Mouse (Mus musculus): ENCODE measurements around the gene Sirt1. TPM values are rescaled to one million over a fixed set of nuclear protein-coding genes. Genes with fewer than 3 reads are reported as not detected.

Sirt1 gene
- polyA plus RNA-seq, 1 experiment from 2014 or later = 4.9 TPM

- H3K27ac ChIP-seq = no peak overlapping the region
- H3K36me3 ChIP-seq = no peaks in the 10 kb centered on the region
- DNase-seq (ENCODE audit: low spot score) = no peak
- H3K9me3 ChIP-seq = no peaks in the 10 kb centered on the region
- H3K4me3 ChIP-seq = no peak overlapping the region
- no peaks in the 10 kb centered on the region; the same call in 1 of the 2 replicates for H3K27me3 ChIP-seq (ENCODE audit: insufficient read depth, poor library complexity, severe bottlenecking)
- no peaks in the 10 kb centered on the region; the same call in 1 of the 2 replicates for H3K4me1 ChIP-seq (replicated peaks)
- WGBS = 92% methylated on average over 3 of the region's 3 CpGs
Observed at GRCm38 (mm10) chr10:63344751-63345150, 36.8 kb downstream of the Sirt1 start.

GRCm38 (mm10) chr10:63341351-63341750 is 40.2 kb downstream of the Sirt1 start:
- no peak overlapping the region for H3K4me3 ChIP-seq
- peaks cover 1% of the 10 kb centered on the region; the same call in 1 of the 2 replicates for H3K36me3 ChIP-seq
- no peak for DNase-seq (ENCODE audit: low spot score)
- no peak overlapping the region for H3K27ac ChIP-seq
- WGBS = 85% methylated on average over 2 of the region's 2 CpGs
- no peaks in the 10 kb centered on the region; the same call in 1 of the 2 replicates for H3K27me3 ChIP-seq (ENCODE audit: insufficient read depth, poor library complexity, severe bottlenecking)
- no peaks in the 10 kb centered on the region for H3K9me3 ChIP-seq
- H3K4me1 ChIP-seq (replicated peaks) = peaks cover 19% of the 10 kb centered on the region

- no peaks in the 10 kb centered on the region for H3K9me3 ChIP-seq
- WGBS = under 1% methylated on average over 71 of the region's 74 CpGs
- H3K4me3 ChIP-seq = peak overlapping the region; percentile 76
- H3K27me3 ChIP-seq (ENCODE audit: insufficient read depth, poor library complexity, severe bottlenecking) = no peaks in the 10 kb centered on the region; the same call in 1 of the 2 replicates
- H3K36me3 ChIP-seq = peaks cover 23% of the 10 kb centered on the region
- peak; percentile 90 for DNase-seq (ENCODE audit: low spot score)
- H3K4me1 ChIP-seq (replicated peaks) = peaks cover 24% of the 10 kb centered on the region
- peak overlapping the region; percentile 97 for H3K27ac ChIP-seq
Observed at GRCm38 (mm10) chr10:63338914-63339643, 42.4 kb downstream of the Sirt1 start.

GRCm38 (mm10) chr10:63337951-63338836 is 43.3 kb downstream of the Sirt1 start:
- peak overlapping the region; percentile 97 for H3K27ac ChIP-seq
- H3K9me3 ChIP-seq = no peaks in the 10 kb centered on the region
- WGBS = 2% methylated on average over 105 of the region's 113 CpGs
- peaks cover 24% of the 10 kb centered on the region for H3K4me1 ChIP-seq (replicated peaks)
- H3K27me3 ChIP-seq (ENCODE audit: insufficient read depth, poor library complexity, severe bottlenecking) = no peaks in the 10 kb centered on the region; the same call in 1 of the 2 replicates
- H3K36me3 ChIP-seq = peaks cover 32% of the 10 kb centered on the region
- DNase-seq (ENCODE audit: low spot score) = peak; percentile 68
- H3K4me3 ChIP-seq = peak overlapping the region; percentile 76

GRCm38 (mm10) chr10:63337326-63337725 is 44.2 kb downstream of the Sirt1 start:
- DNase-seq (ENCODE audit: low spot score) = no peak
- H3K4me3 ChIP-seq = peak overlapping the region; percentile 76
- H3K27me3 ChIP-seq (ENCODE audit: insufficient read depth, poor library complexity, severe bottlenecking) = no peaks in the 10 kb centered on the region; the same call in 1 of the 2 replicates

GRCm38 (mm10) chr10:63336901-63337300 is 44.6 kb downstream of the Sirt1 start:
- no peaks in the 10 kb centered on the region; the same call in 1 of the 2 replicates for H3K27me3 ChIP-seq (ENCODE audit: insufficient read depth, poor library complexity, severe bottlenecking)
- no peak overlapping the region for H3K27ac ChIP-seq
- 54% methylated on average over 13 of the region's 13 CpGs for WGBS
- H3K4me1 ChIP-seq (replicated peaks) = peaks cover 24% of the 10 kb centered on the region
- DNase-seq (ENCODE audit: low spot score) = peak; percentile 7
- peaks cover 44% of the 10 kb centered on the region for H3K36me3 ChIP-seq
- peak overlapping the region; percentile 76 for H3K4me3 ChIP-seq
- H3K9me3 ChIP-seq = no peaks in the 10 kb centered on the region

More at GRCm38 (mm10) chr10:63337326-63337725, 44.2 kb downstream of the Sirt1 start:
- WGBS = 37% methylated on average over 5 of the region's 5 CpGs
- Histone ChIP-seq H3K4me1 (replicated peaks) (peaks cover 24% of the 10 kb centered on the region), H3K27ac (no peak overlapping the region), H3K36me3 (peaks cover 40% of the 10 kb centered on the region), H3K9me3 (no peaks in the 10 kb centered on the region)

- no peaks in the 10 kb centered on the region for H3K4me1 ChIP-seq (replicated peaks)
- no peak overlapping the region for H3K4me3 ChIP-seq
- DNase-seq (ENCODE audit: low spot score) = no peak
- H3K27me3 ChIP-seq (ENCODE audit: insufficient read depth, poor library complexity, severe bottlenecking) = no peaks in the 10 kb centered on the region
- 95% methylated on average over 1 of the region's 1 CpGs for WGBS
- no peak overlapping the region for H3K27ac ChIP-seq
- H3K9me3 ChIP-seq = no peaks in the 10 kb centered on the region
- peaks cover 97% of the 10 kb centered on the region for H3K36me3 ChIP-seq
Observed at GRCm38 (mm10) chr10:63327091-63327490, 54.4 kb downstream of the Sirt1 start.

- 93% methylated on average over 1 of the region's 1 CpGs for WGBS
- no peaks in the 10 kb centered on the region for H3K27me3 ChIP-seq (ENCODE audit: insufficient read depth, poor library complexity, severe bottlenecking)
- H3K36me3 ChIP-seq = peaks cover 86% of the 10 kb centered on the region
- H3K4me3 ChIP-seq = no peak overlapping the region
- no peak overlapping the region for H3K27ac ChIP-seq
- no peaks in the 10 kb centered on the region for H3K4me1 ChIP-seq (replicated peaks)
- no peaks in the 10 kb centered on the region for H3K9me3 ChIP-seq
- no peak for DNase-seq (ENCODE audit: low spot score)
Observed at GRCm38 (mm10) chr10:63313726-63314125, 67.8 kb downstream of the Sirt1 start.

GRCm38 (mm10) chr10:63308582-63309366 is 72.7 kb downstream of the Sirt1 start:
- Histone ChIP-seq H3K4me3 (no peak overlapping the region), H3K4me1 (replicated peaks) (no peaks in the 10 kb centered on the region), H3K36me3 (peaks cover 85% of the 10 kb centered on the region), H3K27ac (no peak overlapping the region), H3K27me3 (ENCODE audit: insufficient read depth, poor library complexity, severe bottlenecking) (no peaks in the 10 kb centered on the region), H3K9me3 (no peaks in the 10 kb centered on the region)
- 44% methylated on average over 10 of the region's 10 CpGs for WGBS
- DNase-seq (ENCODE audit: low spot score) = peak; percentile 81

GRCm38 (mm10) chr10:63302356-63302755 is 79.1 kb downstream of the Sirt1 start:
- H3K4me3 ChIP-seq = no peak overlapping the region
- no peaks in the 10 kb centered on the region for H3K9me3 ChIP-seq
- H3K27me3 ChIP-seq (ENCODE audit: insufficient read depth, poor library complexity, severe bottlenecking) = no peaks in the 10 kb centered on the region
- 97% methylated on average over 2 of the region's 2 CpGs for WGBS
- H3K4me1 ChIP-seq (replicated peaks) = no peaks in the 10 kb centered on the region
- no peak overlapping the region for H3K27ac ChIP-seq
- peaks cover 90% of the 10 kb centered on the region for H3K36me3 ChIP-seq
- DNase-seq (ENCODE audit: low spot score) = no peak

- peaks cover 81% of the 10 kb centered on the region for H3K36me3 ChIP-seq
- no peaks in the 10 kb centered on the region for H3K9me3 ChIP-seq
- H3K27me3 ChIP-seq (ENCODE audit: insufficient read depth, poor library complexity, severe bottlenecking) = no peaks in the 10 kb centered on the region
- WGBS = 89% methylated on average over 7 of the region's 7 CpGs
- no peak overlapping the region for H3K27ac ChIP-seq
- DNase-seq (ENCODE audit: low spot score) = no peak
- H3K4me1 ChIP-seq (replicated peaks) = no peaks in the 10 kb centered on the region
- H3K4me3 ChIP-seq = no peak overlapping the region
Observed at GRCm38 (mm10) chr10:63282846-63283245, 98.7 kb downstream of the Sirt1 start.

- DNase-seq (ENCODE audit: low spot score) = no peak
- Histone ChIP-seq H3K9me3 (no peaks in the 10 kb centered on the region), H3K4me3 (no peak overlapping the region), H3K4me1 (replicated peaks) (no peaks in the 10 kb centered on the region), H3K27me3 (ENCODE audit: insufficient read depth, poor library complexity, severe bottlenecking) (no peaks in the 10 kb centered on the region), H3K27ac (no peak overlapping the region), H3K36me3 (peaks cover 81% of the 10 kb centered on the region)
- 94% methylated on average over 4 of the region's 4 CpGs for WGBS
Observed at GRCm38 (mm10) chr10:63282417-63282816, 99.1 kb downstream of the Sirt1 start.

Data from hindbrain, embryonic 10.5 days (tissue).